Mouse (Mus musculus): ENCODE results near the gene Cxcl2.

The Cxcl2 gene

GRCm38 (mm10) chr5:90903339-90904020 lies at the start of gene Cxcl2:
Cxcl2 (plus strand) TSS chr5:90903871.
- DNase-seq = peak in 1 of 2 experiments; percentile 23

DNA sequence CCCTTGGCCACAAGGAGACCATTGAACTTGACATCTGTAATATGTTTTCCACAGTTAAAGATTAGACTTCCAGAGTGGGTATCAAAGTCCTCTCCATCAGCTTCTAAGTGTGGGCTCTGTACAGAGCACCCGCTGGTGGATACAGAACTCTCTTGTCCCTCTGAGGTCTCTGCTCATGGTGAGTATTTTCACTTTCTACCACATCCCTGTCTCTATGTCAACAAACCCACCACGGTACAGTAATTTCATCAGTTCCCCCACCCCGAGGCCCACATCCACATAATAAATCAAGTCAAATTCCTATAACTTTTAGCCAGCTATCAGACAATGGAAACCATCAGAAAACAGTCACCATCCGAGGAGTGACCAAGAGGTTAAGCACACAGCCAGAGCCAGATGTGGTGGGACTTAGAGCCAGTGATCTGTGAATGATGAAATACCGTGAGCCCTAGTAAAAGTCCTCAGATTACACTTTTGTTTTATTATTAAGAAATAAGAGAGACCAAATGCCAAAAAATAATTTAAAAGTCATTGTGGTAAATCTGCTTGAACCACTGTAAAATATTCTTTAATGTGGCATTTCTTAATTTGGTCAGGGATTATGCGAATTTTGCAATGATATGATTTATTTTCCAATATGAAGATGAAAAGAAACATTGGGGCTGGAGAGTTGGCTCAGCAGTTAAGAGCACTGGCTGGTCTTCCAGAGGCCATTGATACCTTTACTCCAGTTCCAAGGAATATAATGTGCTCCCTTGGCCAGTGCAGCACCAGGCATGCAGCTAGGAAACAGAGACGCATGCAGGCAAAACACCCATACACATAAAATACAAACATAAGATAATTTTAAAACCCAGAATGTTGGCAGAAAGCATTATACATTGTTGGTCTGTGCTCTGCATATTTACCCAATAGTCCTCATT lies 48.1 kb upstream of the Cxcl2 start:
- no peak for DNase-seq

- DNase-seq = no peak
Observed at GRCm38 (mm10) chr5:90857463-90857862, 46.2 kb upstream of the Cxcl2 start.

GRCm38 (mm10) chr5:90858429-90858828 lies 45.2 kb upstream of the Cxcl2 start:
- DNase-seq = no peak

DNA sequence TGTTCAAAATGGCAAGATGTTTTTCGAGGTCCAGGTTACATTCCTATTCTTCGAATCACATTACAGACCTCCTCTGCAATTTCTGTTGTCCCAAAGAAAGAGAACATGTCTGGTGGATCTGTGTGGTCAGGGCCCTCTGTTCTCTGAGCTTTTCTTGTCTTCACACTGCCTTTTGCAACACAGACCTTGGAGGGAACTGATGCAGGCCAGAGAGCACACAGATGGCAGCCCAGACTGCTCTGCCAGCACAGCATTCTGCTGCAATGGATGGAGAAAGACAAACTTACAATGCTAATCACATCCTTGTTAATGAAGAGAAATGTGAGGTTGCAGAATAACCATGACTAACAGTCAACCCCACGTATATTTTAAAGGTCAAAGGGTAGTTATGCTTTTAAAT lies 44.6 kb upstream of the Cxcl2 start:
- DNase-seq = no peak

DNA sequence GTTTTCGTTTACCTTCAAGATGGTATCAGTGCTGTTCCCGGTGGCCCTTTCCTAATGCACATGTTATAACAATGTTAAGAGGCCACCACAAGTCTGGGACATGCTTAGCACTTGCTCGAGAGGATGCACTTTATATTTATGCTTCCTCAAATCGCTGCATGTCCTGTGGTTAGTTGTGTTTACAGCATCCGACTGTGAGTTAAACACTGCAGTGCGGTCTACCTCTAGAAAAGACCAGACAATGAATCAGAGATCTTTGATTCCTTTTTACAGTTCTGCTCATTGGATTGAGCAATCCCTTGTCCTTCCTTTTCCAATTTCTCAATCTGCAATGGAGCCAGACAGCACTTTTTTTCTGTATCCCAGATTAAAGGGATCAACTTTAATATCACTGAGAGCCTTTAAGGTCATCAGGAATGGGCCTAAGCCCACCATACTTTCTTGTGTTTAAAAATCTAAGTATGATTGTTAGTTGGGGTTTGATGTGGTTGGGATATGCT lies 41.7 kb upstream of the Cxcl2 start:
- DNase-seq = no peak

GRCm38 (mm10) chr5:90866770-90867169 lies 36.9 kb upstream of the Cxcl2 start:
- DNase-seq = peak in 1 of 2 experiments; percentile 11

- peak; percentile 60 to 81 for DNase-seq
Observed at GRCm38 (mm10) chr5:90872377-90872776, 31.3 kb upstream of the Cxcl2 start.

DNA sequence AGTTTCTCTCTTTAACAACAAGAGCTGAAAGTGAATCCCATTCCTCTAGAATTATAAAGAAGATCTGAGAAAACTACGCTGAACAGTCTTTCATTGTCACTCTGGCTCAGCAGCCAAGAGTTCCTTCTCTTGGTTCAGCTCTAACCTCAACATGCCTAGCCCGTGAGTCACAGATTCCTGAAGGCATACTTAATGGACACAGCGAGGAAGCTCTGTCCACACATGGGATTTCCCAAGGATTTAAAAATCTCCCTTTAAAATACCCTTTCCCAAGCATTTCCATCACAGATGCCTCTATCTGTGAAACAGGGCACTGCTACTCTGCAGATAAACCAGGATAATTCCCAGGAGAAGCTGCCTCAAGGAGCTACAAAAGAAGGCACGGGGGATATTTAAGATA lies 27.6 kb upstream of the Cxcl2 start:
- DNase-seq = peak in 1 of 2 experiments; percentile 15

- DNase-seq = no peak
Observed at GRCm38 (mm10) chr5:90876471-90877172, 27.0 kb upstream of the Cxcl2 start.

- no peak for DNase-seq
Observed at GRCm38 (mm10) chr5:90877173-90877512, 26.5 kb upstream of the Cxcl2 start.

- DNase-seq = no peak
Observed at GRCm38 (mm10) chr5:90879307-90880014, 24.2 kb upstream of the Cxcl2 start.

DNA sequence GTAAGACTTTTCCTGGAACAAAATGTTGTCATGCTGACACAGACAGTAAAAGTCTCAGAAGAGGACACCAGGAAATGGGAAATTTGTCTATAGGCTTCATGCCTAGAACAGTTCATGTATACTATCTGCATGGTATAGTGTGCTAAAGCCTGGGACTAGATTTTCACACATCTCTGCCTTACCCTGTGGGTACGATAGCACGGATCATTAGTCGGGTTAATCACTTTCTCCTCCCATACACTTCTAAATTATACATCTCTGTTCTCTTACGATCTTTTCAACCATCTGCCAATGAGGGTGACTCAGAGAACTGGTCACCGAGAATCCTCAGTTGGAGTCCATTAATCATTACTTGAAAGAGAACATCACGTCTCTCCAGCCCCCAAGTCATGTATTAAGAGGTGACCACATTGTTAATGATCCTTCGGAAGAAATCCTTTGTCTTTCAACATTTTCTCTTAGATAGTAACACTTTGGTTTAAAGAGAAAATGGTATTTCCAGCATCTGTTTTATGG lies 23.3 kb upstream of the Cxcl2 start:
- DNase-seq = no peak

DNA sequence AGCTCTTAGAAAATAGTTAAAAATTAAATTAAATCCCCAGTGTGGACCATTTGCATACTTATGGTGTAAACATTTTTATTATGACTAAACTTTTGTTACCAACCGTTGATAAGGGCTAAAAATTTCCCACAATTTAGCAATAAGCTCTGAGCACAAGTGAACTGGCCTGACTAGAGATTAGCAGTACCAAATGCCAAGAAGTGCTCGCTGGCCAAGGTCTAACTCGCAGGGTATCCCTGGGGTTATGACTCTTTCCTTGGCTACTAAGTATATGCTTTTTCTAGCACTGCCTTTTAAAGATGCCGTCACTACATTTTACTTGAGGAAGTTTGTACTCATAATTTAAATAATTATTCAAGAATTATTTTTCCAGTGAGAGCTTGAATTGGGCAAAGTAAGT lies 22.6 kb upstream of the Cxcl2 start:
- DNase-seq = peak; percentile 28 to 40

GRCm38 (mm10) chr5:90881682-90882081 lies 22.0 kb upstream of the Cxcl2 start:
- DNase-seq = peak in 1 of 2 experiments; percentile 5

DNA sequence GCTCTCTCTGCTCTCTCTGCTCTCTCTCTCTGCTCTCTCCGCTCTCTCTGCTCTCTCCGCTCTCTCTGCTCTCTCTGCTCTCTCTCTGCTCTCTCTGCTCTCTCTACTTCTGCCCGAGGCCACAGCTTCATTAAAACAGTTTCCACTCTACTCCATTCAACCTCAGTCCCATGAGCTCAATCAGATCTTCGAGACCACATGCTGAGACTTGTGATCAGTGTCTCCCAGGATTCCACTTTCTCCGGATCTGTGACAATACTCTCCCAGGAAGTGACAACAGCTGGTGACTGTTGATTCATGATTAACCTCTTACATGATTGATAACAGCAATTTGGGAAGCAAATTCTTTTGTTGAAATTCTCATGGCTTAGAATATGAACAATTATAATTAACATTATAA lies 21.5 kb upstream of the Cxcl2 start:
- no peak for DNase-seq

DNA sequence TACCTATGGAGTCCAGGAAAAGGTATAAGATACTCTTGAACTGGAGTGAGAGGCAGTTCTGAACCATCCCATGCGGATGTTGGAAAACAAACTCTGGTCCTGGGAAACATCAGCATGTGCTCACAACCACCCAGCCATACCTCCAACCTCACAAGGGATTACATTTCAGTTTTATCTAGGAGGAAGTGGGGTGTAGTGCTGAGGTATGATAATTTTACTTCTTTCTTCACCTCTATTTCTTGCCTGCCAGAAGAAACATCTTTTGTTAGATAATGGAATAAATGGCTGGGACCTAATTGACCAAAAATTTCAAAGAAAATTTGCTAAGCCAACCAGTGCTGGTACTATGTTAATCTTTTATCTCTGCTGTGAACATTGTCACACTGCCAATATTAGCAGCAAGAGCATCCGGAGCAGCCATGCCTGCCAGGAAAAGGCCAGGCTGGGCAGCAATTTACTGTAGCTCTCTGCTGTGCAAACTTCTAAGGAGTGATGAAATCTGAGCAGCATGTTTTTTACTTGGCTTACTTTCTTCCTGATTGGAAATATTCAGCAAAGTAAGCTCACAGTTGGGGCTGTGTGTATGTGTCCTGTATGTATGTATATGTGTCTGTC lies 18.9 kb upstream of the Cxcl2 start:
- peak; percentile 50 to 73 for DNase-seq

- DNase-seq = no peak
Observed at GRCm38 (mm10) chr5:90888661-90889060, 15.0 kb upstream of the Cxcl2 start.

GRCm38 (mm10) chr5:90890519-90891463 lies 12.9 kb upstream of the Cxcl2 start, which contains the start of gene Cxcl1:
Cxcl1 (plus strand) TSS chr5:90891241.
- DNase-seq = peak; percentile 61 to 76

GRCm38 (mm10) chr5:90891464-90891813 lies 12.2 kb upstream of the Cxcl2 start:
- no peak for DNase-seq

DNA sequence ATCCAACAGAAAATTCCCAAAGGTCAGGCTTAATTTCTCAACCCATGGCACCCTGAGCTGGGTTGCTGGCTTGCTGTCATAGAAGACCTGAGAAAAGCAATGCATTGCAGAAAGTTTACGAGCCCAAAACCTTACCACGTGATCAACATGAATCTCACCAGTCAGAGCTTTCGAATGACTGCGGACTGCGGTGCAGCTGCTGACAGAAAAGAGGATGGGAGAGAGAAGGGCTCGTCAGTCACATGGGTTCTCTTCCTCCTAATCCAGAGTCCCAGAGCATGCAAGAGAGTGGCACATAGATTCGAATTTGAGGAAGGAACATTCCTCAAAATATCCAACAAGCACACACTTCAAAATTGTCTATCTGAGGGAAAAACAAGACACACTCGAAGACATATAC lies 9.4 kb upstream of the Cxcl2 start:
- DNase-seq = no peak

Measured in kidney, postnatal 36 days (tissue).